Mouse (Mus musculus) forebrain, postnatal 0 days (tissue): ENCODE data around the gene Mmp21. TPM values are rescaled to one million over a fixed set of nuclear protein-coding genes. Genes with fewer than 3 reads are reported as not detected.
A peak's percentile ranks its signal among the peaks of the same experiment; 100 is the strongest.

Experiments
- ATAC-seq: fragments of 200-750 bp; cut with Nextera tagmentation; 2 replicates; pipeline ENCODE4 v1.8.0; 2017; ENCODE audit warnings: mild to moderate bottlenecking, moderate library complexity
- DNase-seq: peaks from one replicate; pipeline ENCODE4 v3.0.0-alpha.2; 2015
- H3K27ac ChIP-seq: fragments of 300-500 bp; sonication (generic); 2 replicates; pipeline ENCODE4 v1.5.1; 2014; ENCODE audit warnings: low read depth, mild to moderate bottlenecking, antibody characterized with exemption, low read length, moderate library complexity, mixed read lengths
- H3K27me3 ChIP-seq: fragments of 300-500 bp; sonication (generic); 2 replicates; pipeline ENCODE4 v1.6.1; 2014; ENCODE audit warnings: mild to moderate bottlenecking, low read length, mixed read lengths; ENCODE audit not compliant: insufficient read depth
- H3K36me3 ChIP-seq: fragments of 300-500 bp; sonication (generic); 2 replicates; pipeline ENCODE4 v1.6.1; 2014; ENCODE audit warnings: mild to moderate bottlenecking, moderate library complexity; ENCODE audit not compliant: insufficient read depth
- H3K4me1 ChIP-seq: fragments of 300-500 bp; sonication (generic); 2 replicates; pipeline ENCODE4 v1.6.1; 2014; ENCODE audit warnings: antibody characterized with exemption; ENCODE audit not compliant: insufficient read depth
- H3K4me2 ChIP-seq: fragments of 300-500 bp; sonication (generic); 2 replicates; pipeline ENCODE4 v1.6.1; 2014; ENCODE audit warnings: low read depth, mild to moderate bottlenecking, moderate library complexity
- H3K4me3 ChIP-seq: fragments of 300-500 bp; sonication (generic); 2 replicates; pipeline ENCODE4 v1.5.1; 2014; ENCODE audit warnings: low read depth, low read length, mixed read lengths
- H3K9ac ChIP-seq: fragments of 300-500 bp; sonication (generic); 2 replicates; pipeline ENCODE4 v1.6.1; 2014; ENCODE audit warnings: mild to moderate bottlenecking
- H3K9me3 ChIP-seq: fragments of 300-500 bp; sonication (generic); 2 replicates; pipeline ENCODE4 v1.6.1; 2016; ENCODE audit warnings: low read length
- CTCF ChIP-seq: sonication (generic); IDR thresholded peaks from 2 replicates; pipeline ENCODE4 v1.5.1; 2016; ENCODE audit warnings: antibody characterized with exemption, control low read depth, low read depth
- WGBS: fragments of 180-500 bp; shearing (Covaris S2); extraction: QIAGEN DNeasy Blood & Tissue Kit; methylation state at CpG from one replicate; pipeline ENCODE4 v1.1.7; 2014; 5-methylcytosine and 5-hydroxymethylcytosine counted together
- polyA plus RNA-seq: library from polyadenylated mRNA; unstranded; fragments of >200 nt; fragmentation: Nextera tagmentation; extraction: Ambion mirVana; gene quantifications from 2 replicates; pipeline ENCODE4 v1.2.1, GENCODE M21; 2015
- total RNA-seq: library from RNA; depleted of rRNA; stranded (reverse); fragments of >200 nt; gene quantifications from 2 replicates; pipeline ENCODE4 v1.2.3, GENCODE M21; 2014

Mmp21 gene
- total and polyA plus RNA-seq, 2 experiments from 2014 or later: not detected

- Histone ChIP-seq H3K4me1 (no peaks in the 10 kb centered on the region), H3K4me2 (no peak overlapping the region), H3K27ac (no peak overlapping the region), H3K27me3 (no peaks in the 10 kb centered on the region), H3K36me3 (peaks cover 22% of the 10 kb centered on the region), H3K9me3 (no peaks in the 10 kb centered on the region), H3K9ac (no peak overlapping the region), H3K4me3 (no peak overlapping the region)
- WGBS: 94% methylated on average over 6 of the region's 6 CpGs
- DNase-seq (no peak), ATAC-seq (no peak)
- no peak for TF ChIP-seq CTCF
These were observed 4.8 kb upstream of the Mmp21 start for GRCm38 (mm10) chr7:133684701-133685100.

- no peak overlapping the region for H3K4me2 ChIP-seq
- H3K4me3 ChIP-seq: no peak overlapping the region
- DNase-seq (no peak), ATAC-seq (no peak)
- H3K9me3 ChIP-seq: no peaks in the 10 kb centered on the region
- no peaks in the 10 kb centered on the region for H3K4me1 ChIP-seq
- H3K9ac ChIP-seq: no peak overlapping the region
- no peak overlapping the region for H3K27ac ChIP-seq
- H3K36me3 ChIP-seq: peaks cover 17% of the 10 kb centered on the region
- WGBS: 84% methylated on average over 5 of the region's 5 CpGs
- no peaks in the 10 kb centered on the region for H3K27me3 ChIP-seq
- peak; percentile 52 for TF ChIP-seq CTCF
These were observed 4.2 kb upstream of the Mmp21 start for GRCm38 (mm10) chr7:133684110-133684509.

GRCm38 (mm10) chr7:133683626-133684025 is 3.8 kb upstream of the Mmp21 start:
- Histone ChIP-seq H3K27ac (no peak overlapping the region), H3K27me3 (no peaks in the 10 kb centered on the region), H3K9me3 (no peaks in the 10 kb centered on the region), H3K4me3 (no peak overlapping the region), H3K36me3 (peaks cover 12% of the 10 kb centered on the region), H3K4me2 (no peak overlapping the region), H3K9ac (no peak overlapping the region), H3K4me1 (no peaks in the 10 kb centered on the region)
- no peak for DNase-seq
- ATAC-seq: no peak
- 89% methylated on average over 5 of the region's 5 CpGs for WGBS
- no peak for TF ChIP-seq CTCF

GRCm38 (mm10) chr7:133679439-133679838 is 422 bp downstream of the Mmp21 start:
- Histone ChIP-seq H3K27me3 (no peaks in the 10 kb centered on the region), H3K9me3 (no peaks in the 10 kb centered on the region), H3K4me2 (no peak overlapping the region), H3K27ac (no peak overlapping the region), H3K4me3 (no peak overlapping the region), H3K9ac (no peak overlapping the region), H3K4me1 (no peaks in the 10 kb centered on the region), H3K36me3 (peaks cover 7% of the 10 kb centered on the region)
- DNase-seq: no peak
- 54% methylated on average over 4 of the region's 4 CpGs for WGBS
- no peak for ATAC-seq
- TF ChIP-seq CTCF: no peak

GRCm38 (mm10) chr7:133678716-133679115 is 1.1 kb downstream of the Mmp21 start:
- H3K27ac ChIP-seq: no peak overlapping the region
- no peaks in the 10 kb centered on the region for H3K4me1 ChIP-seq
- TF ChIP-seq CTCF: no peak
- no peak for ATAC-seq
- H3K27me3 ChIP-seq: no peaks in the 10 kb centered on the region
- peaks cover 10% of the 10 kb centered on the region for H3K36me3 ChIP-seq
- H3K9ac ChIP-seq: no peak overlapping the region
- H3K4me3 ChIP-seq: no peak overlapping the region
- WGBS: 87% methylated on average over 8 of the region's 8 CpGs
- no peaks in the 10 kb centered on the region for H3K9me3 ChIP-seq
- no peak overlapping the region for H3K4me2 ChIP-seq
- no peak for DNase-seq

- H3K4me1 ChIP-seq: no peaks in the 10 kb centered on the region
- peak; percentile 41; the same call in 1 of the 2 replicates for TF ChIP-seq CTCF
- DNase-seq (peak; percentile 18), ATAC-seq (no peak)
- H3K27ac ChIP-seq: no peak overlapping the region
- 68% methylated on average over 9 of the region's 9 CpGs for WGBS
- H3K9ac ChIP-seq: no peak overlapping the region
- no peaks in the 10 kb centered on the region for H3K27me3 ChIP-seq
- no peak overlapping the region for H3K4me2 ChIP-seq
- H3K36me3 ChIP-seq: peaks cover 36% of the 10 kb centered on the region
- no peaks in the 10 kb centered on the region for H3K9me3 ChIP-seq
- H3K4me3 ChIP-seq: no peak overlapping the region
These were observed 3.9 kb downstream of the Mmp21 start for GRCm38 (mm10) chr7:133676002-133676401.

- no peak overlapping the region for H3K4me2 ChIP-seq
- no peaks in the 10 kb centered on the region for H3K27me3 ChIP-seq
- no peak overlapping the region for H3K4me3 ChIP-seq
- no peaks in the 10 kb centered on the region for H3K4me1 ChIP-seq
- no peak overlapping the region for H3K27ac ChIP-seq
- H3K36me3 ChIP-seq: peaks cover 72% of the 10 kb centered on the region
- no peak overlapping the region for H3K9ac ChIP-seq
- DNase-seq (no peak), ATAC-seq (no peak)
- WGBS: 95% methylated on average over 3 of the region's 3 CpGs
- no peak for TF ChIP-seq CTCF
- no peaks in the 10 kb centered on the region for H3K9me3 ChIP-seq
These were observed 9.0 kb downstream of the Mmp21 start for GRCm38 (mm10) chr7:133670846-133671245.

- no peaks in the 10 kb centered on the region for H3K4me1 ChIP-seq
- WGBS: 92% methylated on average over 9 of the region's 9 CpGs
- no peak overlapping the region for H3K4me2 ChIP-seq
- H3K4me3 ChIP-seq: no peak overlapping the region
- ATAC-seq (no peak), DNase-seq (no peak)
- H3K36me3 ChIP-seq: peaks cover 76% of the 10 kb centered on the region
- TF ChIP-seq CTCF: no peak
- no peaks in the 10 kb centered on the region for H3K9me3 ChIP-seq
- no peaks in the 10 kb centered on the region for H3K27me3 ChIP-seq
- no peak overlapping the region for H3K9ac ChIP-seq
- H3K27ac ChIP-seq: no peak overlapping the region
These were observed 9.9 kb downstream of the Mmp21 start for GRCm38 (mm10) chr7:133669946-133670345.
